Mouse (Mus musculus) embryonic facial prominence, embryonic 13.5 days (tissue): ENCODE measurements around the gene Prl2b1. TPM values are rescaled to one million over a fixed set of nuclear protein-coding genes. Genes with fewer than 3 reads are reported as not detected.

Experiments
- ATAC-seq: fragments of 200-750 bp; cut with Nextera tagmentation; 2 replicates; pipeline ENCODE4 v1.8.0; 2017; ENCODE audit warnings: low read depth; ENCODE audit not compliant: insufficient number of reproducible peaks, insufficient read depth, low FRiP score, low TSS enrichment
- H3K27ac ChIP-seq: fragments of 300-500 bp; sonication (generic); 2 replicates; pipeline ENCODE4 v1.5.1; 2015; ENCODE audit warnings: moderate library complexity, mild to moderate bottlenecking, inconsistent platforms
- H3K27me3 ChIP-seq: fragments of 300-500 bp; sonication (generic); 2 replicates; pipeline ENCODE4 v1.6.1; 2015; ENCODE audit warnings: mild to moderate bottlenecking, inconsistent platforms
- H3K36me3 ChIP-seq: fragments of 300-500 bp; sonication (generic); 2 replicates; pipeline ENCODE4 v1.6.1; 2015; ENCODE audit warnings: mild to moderate bottlenecking, inconsistent platforms
- H3K4me1 ChIP-seq: fragments of 300-500 bp; sonication (generic); 2 replicates; pipeline ENCODE4 v1.6.1; 2015; ENCODE audit warnings: inconsistent platforms
- H3K4me2 ChIP-seq: fragments of 300-500 bp; sonication (generic); 2 replicates; pipeline ENCODE4 v1.6.1; 2015; ENCODE audit warnings: moderate library complexity, mild to moderate bottlenecking, inconsistent platforms
- H3K4me3 ChIP-seq: fragments of 300-500 bp; sonication (generic); 2 replicates; pipeline ENCODE4 v1.5.1; 2015; ENCODE audit warnings: mild to moderate bottlenecking, inconsistent platforms
- H3K9ac ChIP-seq: fragments of 300-500 bp; sonication (generic); 2 replicates; pipeline ENCODE4 v1.6.1; 2015; ENCODE audit warnings: mild to moderate bottlenecking, inconsistent platforms
- H3K9me3 ChIP-seq: fragments of 300-500 bp; sonication (generic); 2 replicates; pipeline ENCODE4 v1.6.1; 2016; ENCODE audit warnings: inconsistent platforms
- WGBS: fragments of 180-500 bp; shearing (Covaris S2); methylation state at CpG from one replicate; pipeline ENCODE4 v1.1.7; 2015; ENCODE audit warnings: mixed read lengths; 5-methylcytosine and 5-hydroxymethylcytosine counted together
- polyA plus RNA-seq: library from polyadenylated mRNA; unstranded; fragments of >200 nt; fragmentation: Nextera tagmentation; extraction: Ambion mirVana; gene quantifications from 2 replicates; pipeline ENCODE4 v1.2.1, GENCODE M21; 2015

Prl2b1 gene
- not detected in 2 replicates for polyA plus RNA-seq

DNA sequence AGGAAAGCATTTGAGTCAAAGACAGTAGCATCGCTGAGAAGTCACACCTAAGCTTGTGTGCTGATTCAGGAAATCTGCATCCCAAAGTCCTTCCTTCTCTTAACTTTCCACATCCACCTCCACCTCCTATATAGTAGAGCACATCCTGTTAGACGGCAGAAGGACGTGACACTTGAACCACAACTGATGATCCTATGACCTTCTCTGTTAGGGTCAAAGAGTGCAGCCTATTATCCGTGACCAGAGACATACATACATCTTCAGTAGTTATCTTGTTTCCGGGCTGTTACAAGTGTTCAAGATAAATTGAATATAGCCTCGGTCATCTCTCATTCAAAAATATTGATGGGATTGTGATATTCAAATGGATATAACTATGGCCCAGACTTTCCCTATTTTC is at the start of gene Prl2b1:
Gene Prl2b1 (minus strand): TSS at position 101 of the 400 bp plus-strand sequence.
- H3K9me3 ChIP-seq, result no peaks in the 10 kb centered on the region
- H3K4me2 ChIP-seq, result no peak within 1 kb of the TSS
- 72% methylated on average over 6 of the region's 6 CpGs for WGBS
- no peaks in the 10 kb centered on the region for H3K36me3 ChIP-seq
- no peaks in the 10 kb centered on the region for H3K4me1 ChIP-seq
- H3K27ac ChIP-seq, result no peak within 1 kb of the TSS
- no peak within 1 kb of the TSS for H3K9ac ChIP-seq
- H3K27me3 ChIP-seq, result no peaks in the 10 kb centered on the region
- no peak within 1 kb of the TSS for H3K4me3 ChIP-seq
- ATAC-seq, result no peak

DNA sequence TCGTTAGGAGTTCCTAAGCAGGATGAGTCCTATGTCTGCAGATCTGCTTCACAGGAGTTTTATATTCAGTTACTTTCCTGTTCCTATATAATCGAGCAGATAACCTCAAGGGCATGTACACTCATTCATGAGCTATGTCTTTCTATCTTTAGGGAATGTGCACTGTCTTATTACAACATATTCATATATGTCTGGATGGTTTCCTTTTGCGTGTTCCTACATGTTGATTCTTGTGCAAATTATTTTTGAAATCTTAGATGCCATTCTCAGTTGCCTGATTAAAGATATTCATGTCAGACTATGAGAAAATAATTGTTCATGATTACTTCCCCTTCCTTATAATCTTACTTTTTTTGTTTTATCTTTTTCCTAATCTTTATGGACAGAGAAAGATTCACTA is 47.9 kb upstream of the Prl2b1 start, which contains the start of gene Prl8a6:
Gene Prl8a6 (minus strand): TSS at position 101 of the 400 bp plus-strand sequence.
- ATAC-seq, result no peak
- WGBS, result 82% methylated on average over 3 of the region's 3 CpGs

DNA sequence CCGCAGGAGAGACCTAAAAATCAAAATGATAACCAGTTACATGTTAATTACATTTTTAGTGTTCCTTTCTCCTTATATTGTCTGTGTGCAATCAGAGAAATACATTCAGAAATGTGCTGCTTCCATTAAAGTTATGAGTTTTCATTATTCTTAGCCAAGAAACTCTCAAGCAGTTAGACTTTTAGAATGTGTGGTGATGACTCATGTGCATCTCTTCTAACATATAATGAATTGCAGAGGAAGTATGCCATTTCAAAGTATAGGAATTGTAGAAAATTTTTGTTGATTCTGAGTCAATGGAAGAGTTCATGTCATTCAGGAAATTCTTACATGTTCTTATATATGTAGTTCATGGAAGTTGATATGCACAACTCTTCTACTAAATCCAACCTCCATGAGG is 42.5 kb upstream of the Prl2b1 start:
- Histone ChIP-seq H3K4me1 (no peaks in the 10 kb centered on the region), H3K9me3 (no peaks in the 10 kb centered on the region), H3K9ac (no peak overlapping the region), H3K4me2 (no peak overlapping the region), H3K4me3 (no peak overlapping the region), H3K36me3 (no peaks in the 10 kb centered on the region), H3K27ac (no peak overlapping the region), H3K27me3 (no peaks in the 10 kb centered on the region)
- ATAC-seq, result no peak
- WGBS, result 68% methylated on average over 1 of the region's 1 CpGs

More for the DNA sequence above, 47.9 kb upstream of the Prl2b1 start, which contains the start of gene Prl8a6:
- H3K9ac ChIP-seq, result no peak within 1 kb of the TSS
- H3K4me1 ChIP-seq, result no peaks in the 10 kb centered on the region
- no peak within 1 kb of the TSS for H3K4me2 ChIP-seq
- H3K27me3 ChIP-seq, result no peaks in the 10 kb centered on the region
- no peaks in the 10 kb centered on the region for H3K36me3 ChIP-seq
- no peak within 1 kb of the TSS for H3K4me3 ChIP-seq
- no peak within 1 kb of the TSS for H3K27ac ChIP-seq
- no peaks in the 10 kb centered on the region for H3K9me3 ChIP-seq

DNA sequence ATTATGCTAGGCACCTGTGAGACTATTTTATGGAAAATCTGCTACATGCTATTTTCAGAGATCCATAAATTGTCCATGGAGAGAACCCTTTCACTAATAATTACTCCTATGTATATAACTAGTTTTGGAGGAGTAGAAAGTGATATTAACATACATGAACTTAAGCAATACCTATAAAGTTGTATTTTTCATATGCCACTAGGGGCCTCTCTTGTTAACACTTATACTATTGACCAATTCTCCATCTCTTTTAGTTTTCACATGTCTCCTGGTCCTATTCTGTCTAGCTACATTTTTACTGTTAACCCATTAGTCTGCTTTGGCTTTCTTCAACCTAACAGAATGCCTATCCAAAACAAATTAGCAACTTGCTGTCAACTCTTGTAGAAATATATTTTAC is 23.0 kb upstream of the Prl2b1 start:
- Histone ChIP-seq H3K9ac (no peak overlapping the region), H3K27me3 (no peaks in the 10 kb centered on the region), H3K36me3 (no peaks in the 10 kb centered on the region), H3K9me3 (no peaks in the 10 kb centered on the region), H3K4me3 (no peak overlapping the region), H3K4me1 (no peaks in the 10 kb centered on the region), H3K4me2 (no peak overlapping the region), H3K27ac (no peak overlapping the region)
- no peak for ATAC-seq

DNA sequence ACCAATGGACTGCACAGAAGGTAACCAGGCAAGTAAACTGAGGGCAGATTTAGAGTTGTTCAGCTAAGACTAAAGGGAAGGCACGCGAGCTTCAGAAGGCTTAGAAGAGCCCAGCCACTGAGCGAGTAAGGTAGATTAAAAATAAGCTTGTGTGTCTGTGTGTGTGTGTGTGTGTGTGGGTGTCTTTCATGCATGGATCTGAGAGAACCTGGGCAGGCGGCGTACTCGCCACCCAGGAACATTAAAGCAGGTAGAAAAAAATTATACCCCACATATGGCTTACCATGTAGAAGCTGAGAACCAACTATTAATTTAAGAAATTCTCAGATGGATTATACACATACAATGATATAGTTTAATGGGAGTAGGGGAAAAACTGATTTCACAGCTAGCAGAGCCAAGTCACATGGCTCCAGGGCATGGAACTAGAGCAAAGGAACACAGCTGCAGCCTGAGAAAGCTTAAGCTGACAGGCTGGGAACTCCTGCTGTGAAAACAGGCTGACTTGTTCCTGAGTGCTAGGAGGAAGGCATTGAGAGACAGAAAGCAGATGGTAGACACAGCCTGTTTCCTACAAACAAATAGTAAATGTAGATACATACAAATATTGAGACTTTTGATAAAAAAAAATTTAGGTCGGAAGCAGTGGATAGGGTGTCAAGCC is 8.5 kb upstream of the Prl2b1 start:
- Histone ChIP-seq H3K27me3 (no peaks in the 10 kb centered on the region), H3K4me1 (no peaks in the 10 kb centered on the region), H3K4me2 (no peak overlapping the region), H3K4me3 (no peak overlapping the region), H3K27ac (no peak overlapping the region), H3K9ac (no peak overlapping the region), H3K36me3 (no peaks in the 10 kb centered on the region), H3K9me3 (no peaks in the 10 kb centered on the region)
- no peak for ATAC-seq
- 87% methylated on average over 7 of the region's 7 CpGs for WGBS

DNA sequence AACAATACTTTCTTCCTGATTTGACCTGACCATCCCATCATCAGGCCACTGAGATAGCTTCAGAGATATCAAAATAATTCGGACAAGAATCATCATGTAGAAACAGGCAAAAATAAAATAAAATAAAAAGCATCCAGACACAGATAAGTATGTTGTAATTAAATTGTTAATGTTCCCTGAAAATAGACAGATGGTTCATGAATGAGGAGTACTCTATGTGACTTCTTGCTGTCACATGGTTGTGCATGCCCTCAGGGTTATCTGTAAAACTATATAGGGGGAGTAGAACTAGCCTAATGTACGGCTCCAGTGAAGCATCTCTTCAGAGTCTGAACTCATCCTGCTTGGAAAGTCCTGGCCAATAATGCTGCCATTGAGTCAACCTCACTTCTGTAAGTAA is 45.3 kb downstream of the Prl2b1 start, which contains the start of gene Prl8a2:
Gene Prl8a2 (plus strand): TSS at position 301 of the 400 bp plus-strand sequence.
- no peak for ATAC-seq
- Histone ChIP-seq H3K4me2 (no peak within 1 kb of the TSS), H3K9me3 (no peaks in the 10 kb centered on the region), H3K4me1 (no peaks in the 10 kb centered on the region), H3K9ac (no peak within 1 kb of the TSS), H3K27ac (no peak within 1 kb of the TSS), H3K4me3 (no peak within 1 kb of the TSS), H3K36me3 (no peaks in the 10 kb centered on the region), H3K27me3 (no peaks in the 10 kb centered on the region)
- 68% methylated on average over 2 of the region's 2 CpGs for WGBS

DNA sequence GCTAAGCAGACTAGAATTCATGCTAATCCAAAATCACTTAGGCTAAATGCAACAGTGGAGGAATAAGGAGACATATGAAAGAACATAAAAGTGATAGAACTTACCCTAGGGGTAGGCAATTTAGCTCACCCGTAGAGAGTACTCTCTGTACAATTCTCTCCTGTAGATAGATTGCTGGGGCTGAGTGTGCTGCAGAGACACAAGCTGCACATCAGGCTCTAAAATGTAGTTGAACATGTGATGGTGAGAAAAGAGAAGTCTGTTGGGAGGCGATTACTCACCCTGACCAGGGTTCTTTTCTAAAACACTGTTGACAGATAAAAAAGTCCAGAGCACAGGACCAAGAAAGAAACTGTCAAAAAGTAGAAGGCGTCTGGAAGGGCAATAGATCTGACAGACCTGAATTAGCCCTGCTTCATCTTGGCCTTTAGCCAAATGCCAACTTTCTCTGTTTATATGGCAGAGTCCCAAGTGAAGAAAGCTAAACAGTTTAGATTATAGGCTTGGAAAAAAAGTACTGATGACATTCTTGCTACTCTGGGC is 47.8 kb downstream of the Prl2b1 start:
- H3K9ac ChIP-seq, result no peak overlapping the region
- no peaks in the 10 kb centered on the region for H3K9me3 ChIP-seq
- no peak overlapping the region for H3K27ac ChIP-seq
- no peak for ATAC-seq
- no peak overlapping the region for H3K4me3 ChIP-seq
- no peak overlapping the region for H3K4me2 ChIP-seq
- no peaks in the 10 kb centered on the region for H3K36me3 ChIP-seq
- H3K4me1 ChIP-seq, result no peaks in the 10 kb centered on the region
- 54% methylated on average over 3 of the region's 3 CpGs for WGBS
- no peaks in the 10 kb centered on the region for H3K27me3 ChIP-seq

DNA sequence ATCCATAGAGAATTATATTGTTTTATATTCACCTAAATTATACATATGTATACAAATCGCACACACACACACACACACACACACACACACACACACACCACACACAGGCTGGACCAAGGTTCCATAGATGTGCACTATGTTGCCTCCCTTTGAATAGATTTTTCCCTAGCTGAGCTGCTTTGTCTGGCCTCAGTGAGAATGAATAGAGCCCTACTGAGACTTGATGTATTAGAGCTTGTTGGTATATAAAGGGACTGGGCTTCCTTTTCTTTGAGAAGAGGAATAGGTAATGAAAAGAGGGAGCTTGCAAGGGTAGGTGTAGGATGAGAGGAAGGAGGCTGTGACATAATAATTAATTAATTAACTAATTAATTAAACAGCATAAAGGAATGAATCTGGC is 55.7 kb downstream of the Prl2b1 start:
- 87% methylated on average over 1 of the region's 1 CpGs for WGBS
- Histone ChIP-seq H3K9ac (no peak overlapping the region), H3K4me2 (no peak overlapping the region), H3K9me3 (no peaks in the 10 kb centered on the region), H3K27me3 (no peaks in the 10 kb centered on the region), H3K4me1 (no peaks in the 10 kb centered on the region), H3K36me3 (no peaks in the 10 kb centered on the region), H3K4me3 (no peak overlapping the region), H3K27ac (no peak overlapping the region)
- no peak for ATAC-seq

Other genes with a start within 250 kb of the Prl2b1 start
- gene Prl3d3, start 234.1 kb downstream of the Prl2b1 start, polyA plus RNA-seq, result not detected in 2 replicates
- gene Prl3c1, start 194.2 kb downstream of the Prl2b1 start, polyA plus RNA-seq, result not detected in 2 replicates
- gene Prl3b1, start 149.0 kb downstream of the Prl2b1 start, polyA plus RNA-seq, result not detected in 2 replicates
- not detected in 2 replicates for gene Prl3a1, start 131.4 kb downstream of the Prl2b1 start, polyA plus RNA-seq
- gene Prl6a1, start 78.2 kb downstream of the Prl2b1 start, polyA plus RNA-seq, result not detected in 2 replicates
- gene Prl8a2, start 45.2 kb downstream of the Prl2b1 start, polyA plus RNA-seq, result not detected in 2 replicates
- not detected in 2 replicates for gene Prl8a6, start 47.8 kb upstream of the Prl2b1 start, polyA plus RNA-seq
- not detected in 2 replicates for gene Prl8a8, start 122.4 kb upstream of the Prl2b1 start, polyA plus RNA-seq
- not detected in 2 replicates for gene Prl8a9, start 173.8 kb upstream of the Prl2b1 start, polyA plus RNA-seq
- not detected in 2 replicates for gene Prl8a1, start 191.3 kb upstream of the Prl2b1 start, polyA plus RNA-seq
- not detected in 2 replicates for gene Prl7b1, start 219.7 kb upstream of the Prl2b1 start, polyA plus RNA-seq